Mouse (Mus musculus) left cerebral cortex, postnatal 10 days (tissue): ENCODE results near the gene Chchd6. TPM values are rescaled to one million over a fixed set of nuclear protein-coding genes. Genes with fewer than 3 reads are reported as not detected.

Experiments
- DNase-seq, 2 experiments: peaks; one replicate each; pipeline ENCODE4 v3.0.0; 2021 to 2022; ENCODE audit warnings: low spot score in 2 of 2, mixed read lengths in 1 of 2; ENCODE audit errors: extremely low spot score in 1 of 2
- intact Hi-C: fragments of 180-260 bp; cut with DNase I; formaldehyde crosslinking; loops from one replicate; pipeline ENCODE4 v1.15.1; 2025
- total RNA-seq, 2 experiments: library from RNA; stranded (reverse); gene quantifications; 2 replicates each; pipeline ENCODE4 v1.2.3; 2021

Chchd6 gene
- total RNA-seq, 2 experiments from 2014 or later: 82.4 to 85.6 TPM

DNA sequence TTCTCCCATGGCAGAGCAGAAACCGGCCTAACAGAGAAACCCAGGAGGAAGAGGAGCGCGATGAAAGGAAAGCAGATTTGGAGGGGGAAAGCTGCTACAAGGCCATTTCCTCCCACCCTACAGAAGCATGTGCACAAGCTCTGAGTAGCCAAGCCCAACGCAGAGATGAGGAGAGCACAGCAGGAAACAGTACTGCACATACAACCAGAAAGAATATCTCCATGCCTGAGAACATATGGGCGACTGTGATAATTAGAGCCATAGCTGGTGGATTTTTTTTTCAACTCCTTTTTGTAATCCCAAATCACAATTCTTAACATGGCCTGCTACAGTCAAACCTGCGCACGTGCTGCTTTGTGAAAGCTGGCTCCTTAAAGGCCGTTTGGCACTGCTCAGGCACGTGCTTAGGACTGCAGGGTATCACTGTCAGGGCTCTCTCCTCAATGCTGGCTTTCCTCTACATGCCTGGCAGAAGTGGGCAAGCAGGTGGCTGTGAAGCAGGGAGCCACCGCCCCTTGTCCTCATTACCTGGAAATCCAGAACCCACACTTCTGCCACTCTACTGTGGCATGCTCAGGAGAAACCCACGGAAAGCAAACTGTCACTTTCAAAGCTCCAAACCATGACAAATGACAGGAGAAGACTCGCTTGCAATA is 129.3 kb downstream of the Chchd6 start:
- intact Hi-C loops: loop anchor here (5.0 to 10.0 kb wide), 2 partner anchors 104 to 531 kb away; partner anchors contain the start of gene Plxna1

DNA sequence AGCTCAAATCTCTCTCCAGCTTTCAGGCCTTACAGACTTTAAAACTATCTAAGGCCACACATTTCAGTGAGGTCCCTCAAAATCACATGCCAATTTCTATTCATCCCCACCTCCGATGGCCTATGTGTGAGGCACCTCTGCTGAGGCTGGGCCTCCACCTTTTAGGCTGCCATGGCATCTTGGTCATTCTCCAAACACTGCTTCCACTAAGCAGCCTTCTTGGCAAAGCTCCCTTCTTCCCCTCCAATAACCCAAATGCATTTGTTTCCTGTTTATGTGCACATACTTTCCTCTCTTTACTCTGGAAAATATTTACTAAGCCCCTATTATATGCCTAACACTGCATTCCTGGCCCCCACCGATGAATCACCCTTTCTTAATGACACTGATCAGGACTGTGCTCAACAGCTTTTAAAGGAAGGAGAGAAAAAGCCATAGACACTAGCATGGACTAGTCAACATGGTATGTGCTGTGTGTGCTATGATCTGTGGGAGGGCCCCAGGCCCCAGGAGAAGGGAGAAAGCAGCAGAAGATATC is 133.2 kb downstream of the Chchd6 start:
- no peak for DNase-seq
- intact Hi-C loops: loop anchor here (10.0 kb wide), 1 partner anchor 527 kb away; no protein-coding TSS in a partner anchor

More for the DNA sequence above, 129.3 kb downstream of the Chchd6 start:
- DNase-seq: no peak

DNA sequence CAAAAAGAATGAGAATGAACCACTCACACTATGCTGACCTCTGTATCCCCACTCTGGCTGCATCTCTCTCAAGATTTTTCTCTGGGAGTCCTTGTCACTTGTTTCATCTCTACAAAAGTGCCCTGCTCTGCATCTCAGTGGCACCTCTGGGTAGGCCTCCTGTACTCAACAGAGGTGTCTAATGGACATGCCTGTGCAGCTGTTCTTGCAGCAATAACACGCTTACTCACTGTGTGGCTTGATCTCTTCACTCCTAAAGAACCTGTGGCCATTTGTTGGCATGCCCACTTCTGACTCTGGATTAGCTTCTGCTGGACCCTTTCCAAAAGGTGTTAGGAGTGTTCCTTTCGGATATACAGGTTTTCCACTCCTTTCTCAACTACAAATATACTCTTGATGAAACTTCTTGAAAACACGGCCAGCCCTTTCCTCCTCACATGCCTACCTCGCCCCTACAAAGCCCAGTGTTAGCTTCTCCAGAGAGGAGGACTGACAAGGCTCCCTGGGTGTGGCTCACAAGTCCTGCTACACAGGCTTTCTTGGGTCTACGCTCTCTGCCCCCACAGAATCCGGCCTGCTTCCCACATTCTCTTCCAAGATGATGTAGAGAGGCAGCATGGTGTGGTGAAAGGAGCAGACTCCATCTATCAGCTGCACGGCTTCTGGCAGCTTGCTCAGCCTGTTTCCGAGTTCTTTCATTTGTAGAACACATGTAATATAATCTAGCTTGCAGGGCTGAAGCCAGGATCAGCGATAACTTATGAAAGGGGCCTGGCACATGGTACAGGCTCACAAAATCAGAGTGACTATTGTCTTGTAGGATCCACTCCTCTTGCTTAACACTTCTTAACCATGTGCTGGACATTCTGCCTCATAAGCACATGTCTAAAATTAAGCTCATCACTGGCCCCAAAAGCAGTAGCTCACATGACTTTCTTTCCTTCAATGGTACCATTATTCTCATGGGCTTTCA is 133.9 kb downstream of the Chchd6 start:
- no peak for DNase-seq
- intact Hi-C loops: loop anchor here (10.0 kb wide), 1 partner anchor 527 kb away; no protein-coding TSS in a partner anchor

DNA sequence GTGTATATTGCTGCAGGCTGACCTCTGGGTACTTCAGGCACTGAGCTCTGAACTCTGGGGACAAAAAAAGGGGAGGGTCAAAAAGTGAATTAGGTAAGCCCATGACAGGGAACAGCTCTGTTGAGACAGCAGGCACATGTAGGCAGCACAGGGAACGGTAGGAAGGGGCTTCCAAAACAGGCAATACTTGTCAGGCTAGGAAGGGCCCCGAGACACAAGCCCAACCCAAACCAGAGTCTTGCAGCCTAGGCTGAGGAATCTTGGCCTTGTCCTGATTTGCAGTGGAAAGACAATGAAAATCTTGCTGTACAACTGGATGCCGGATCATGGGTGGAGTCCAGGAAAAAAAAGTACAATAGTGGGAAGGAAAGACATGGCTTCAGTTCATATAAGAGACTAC is 135.8 kb downstream of the Chchd6 start:
- intact Hi-C loops: loop anchor here (10.0 kb wide), 1 partner anchor 525 kb away; no protein-coding TSS in a partner anchor
- no peak for DNase-seq

DNA sequence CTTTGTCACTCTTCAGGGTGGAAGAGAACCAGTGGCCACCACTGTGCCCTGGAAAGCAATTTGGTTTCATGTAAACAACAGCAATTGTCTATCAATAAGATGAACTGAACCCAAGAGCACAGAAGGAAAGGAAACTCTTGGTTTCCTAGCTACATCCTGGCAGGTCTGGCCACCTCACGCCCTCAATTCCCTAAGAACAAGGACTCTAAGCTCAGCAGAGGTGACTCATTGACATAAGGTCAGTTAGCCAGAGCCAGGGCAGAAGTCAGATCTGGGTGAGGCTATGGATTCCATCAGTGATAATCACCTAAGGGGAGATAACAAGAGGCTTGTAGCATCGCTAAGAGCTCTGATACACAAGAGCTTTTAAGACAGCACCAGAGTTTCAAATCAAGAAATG is 137.9 kb downstream of the Chchd6 start:
- intact Hi-C loops: no loop called here
- DNase-seq: no peak

DNA sequence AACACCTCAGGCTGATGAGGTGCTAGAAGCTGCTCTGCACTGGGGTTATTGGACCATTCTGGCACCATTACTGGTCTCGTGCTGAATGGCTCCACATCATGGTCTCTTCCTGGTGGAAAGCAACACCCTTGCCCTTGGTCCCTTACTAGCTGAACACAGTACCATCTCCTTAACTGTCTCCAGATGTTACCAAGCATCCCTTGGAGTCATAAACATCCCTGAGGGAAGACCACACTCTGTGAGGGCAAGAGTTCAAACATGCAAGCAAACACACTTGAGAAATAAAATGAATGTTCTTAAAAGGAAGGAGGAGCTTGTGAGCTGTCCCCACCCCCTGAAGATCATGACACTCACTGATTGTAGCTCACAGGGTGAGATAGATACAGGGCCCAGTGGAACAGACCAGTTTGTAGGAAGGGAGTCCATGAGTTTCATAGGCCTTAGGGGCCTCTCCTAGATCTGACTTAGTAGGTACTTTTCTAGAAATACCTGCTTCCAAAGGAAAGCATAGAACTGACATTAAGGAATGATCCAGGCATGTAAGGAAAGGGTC is 139.0 kb downstream of the Chchd6 start:
- no peak for DNase-seq
- intact Hi-C loops: no loop called here

DNA sequence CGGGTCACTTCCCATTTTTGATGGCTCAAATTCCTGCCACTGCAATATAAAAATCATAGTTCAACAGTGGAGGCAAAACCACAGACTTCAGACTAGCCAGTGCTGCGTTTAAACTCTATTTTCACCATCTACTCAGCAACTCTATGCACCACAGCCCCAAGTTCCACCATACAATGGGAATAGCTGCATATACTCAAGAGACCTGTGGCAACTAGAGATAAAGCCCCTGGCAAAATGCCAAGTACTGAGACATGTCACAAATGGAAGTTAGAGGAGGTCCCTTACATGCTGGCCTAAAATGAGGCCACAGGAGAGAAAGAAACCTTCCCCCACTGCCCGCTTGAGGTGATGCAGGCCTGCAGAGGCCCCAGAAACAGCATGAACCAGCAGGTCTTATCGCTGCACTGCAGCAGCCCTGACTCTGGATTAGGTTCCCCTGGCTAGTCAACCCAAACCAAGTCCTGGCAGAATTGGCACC is 139.9 kb downstream of the Chchd6 start:
- intact Hi-C loops: no loop called here
- DNase-seq: no peak

DNA sequence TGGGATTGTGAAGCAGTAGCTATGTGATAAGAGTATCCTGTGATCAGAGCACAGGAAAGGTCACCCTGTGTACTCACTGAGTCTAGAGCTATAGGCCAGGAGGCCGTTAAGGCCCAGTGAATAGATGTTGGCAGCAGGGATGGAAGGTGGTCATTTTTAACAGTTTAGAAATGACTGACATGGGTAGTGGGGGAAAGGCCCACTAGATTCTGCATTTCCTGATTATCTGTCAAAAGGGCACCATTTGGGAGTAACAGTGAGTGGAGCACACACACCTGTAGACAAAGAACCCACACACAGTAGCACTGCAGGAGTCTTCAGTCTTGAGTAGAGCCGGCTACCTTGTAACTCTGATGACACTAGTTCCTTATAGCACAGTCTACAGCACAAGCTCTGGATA is 141.0 kb downstream of the Chchd6 start:
- DNase-seq: no peak
- intact Hi-C loops: no loop called here

DNA sequence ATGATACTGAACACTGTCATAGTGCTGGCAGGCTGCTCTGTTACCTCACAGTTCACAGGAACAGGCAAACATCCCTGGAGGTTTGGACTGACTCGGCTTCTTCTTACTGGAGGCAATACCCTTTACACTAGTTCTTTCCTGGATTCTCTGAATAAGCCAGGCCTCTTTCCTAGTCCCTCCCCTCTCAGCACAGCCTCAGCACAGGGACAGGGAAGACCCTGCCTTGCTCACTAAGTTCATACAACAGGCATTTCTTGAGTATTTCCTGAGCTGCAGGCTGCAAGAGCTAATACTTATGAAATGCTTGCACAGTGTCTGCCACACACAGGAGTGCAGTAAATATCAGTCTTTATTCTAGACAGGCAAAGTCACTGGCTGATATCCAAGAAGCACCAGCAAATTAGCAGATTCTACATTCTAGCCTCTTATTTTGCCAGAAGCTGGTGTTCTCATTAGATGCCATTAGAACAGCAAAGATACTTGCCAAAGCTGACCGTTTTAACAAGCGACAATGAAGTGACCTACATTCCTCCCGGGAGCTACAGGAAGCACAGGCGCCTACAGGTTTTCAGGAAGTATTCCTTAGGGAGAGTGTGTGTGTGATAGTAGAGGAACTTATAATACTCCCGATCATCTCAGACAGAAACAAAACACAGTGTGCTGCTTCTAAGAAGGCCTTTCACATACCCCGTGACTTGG is 142.3 kb downstream of the Chchd6 start:
- intact Hi-C loops: no loop called here

DNA sequence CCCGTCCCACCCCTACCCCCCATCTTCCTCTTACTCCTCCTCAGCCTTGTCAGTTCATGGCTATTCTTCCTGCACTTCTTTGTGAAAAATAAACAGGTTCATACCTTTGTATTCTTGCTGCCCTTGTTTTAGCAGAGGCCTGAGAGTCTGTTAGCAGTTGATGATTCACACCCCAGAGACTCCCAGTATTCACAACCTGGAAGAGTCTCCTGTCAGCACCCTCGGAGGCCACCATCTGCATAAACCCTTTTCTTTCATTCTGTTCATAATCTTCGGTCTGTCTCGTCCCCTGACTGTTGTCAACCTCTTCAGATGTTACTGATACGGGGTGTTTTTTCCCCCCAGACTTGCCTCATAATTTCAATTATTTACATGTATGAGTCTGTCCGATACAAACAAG is 143.1 kb downstream of the Chchd6 start:
- intact Hi-C loops: no loop called here
- no peak for DNase-seq

More for the DNA sequence above, 142.3 kb downstream of the Chchd6 start:
- DNase-seq: peak in 1 of 2 experiments; percentile 44

DNA sequence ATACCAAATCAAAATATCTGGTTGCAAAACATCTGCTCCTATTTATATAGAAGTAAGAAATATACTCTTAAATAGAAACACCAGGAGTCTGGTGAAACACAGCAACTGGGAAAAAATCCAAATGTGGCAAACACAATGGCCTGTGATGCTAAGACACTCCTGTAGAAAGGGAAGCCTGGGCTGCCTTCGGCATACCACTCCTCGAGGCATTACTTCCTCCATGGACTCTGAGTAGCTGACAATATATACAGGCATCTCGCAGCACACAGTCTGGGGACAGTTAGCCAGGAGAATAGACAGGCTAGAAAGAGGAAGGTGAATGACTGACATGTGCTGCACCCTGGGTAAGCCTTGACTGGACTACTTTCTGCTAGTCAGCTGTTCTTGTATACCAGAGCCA is 146.7 kb downstream of the Chchd6 start:
- DNase-seq: no peak
- intact Hi-C loops: no loop called here

DNA sequence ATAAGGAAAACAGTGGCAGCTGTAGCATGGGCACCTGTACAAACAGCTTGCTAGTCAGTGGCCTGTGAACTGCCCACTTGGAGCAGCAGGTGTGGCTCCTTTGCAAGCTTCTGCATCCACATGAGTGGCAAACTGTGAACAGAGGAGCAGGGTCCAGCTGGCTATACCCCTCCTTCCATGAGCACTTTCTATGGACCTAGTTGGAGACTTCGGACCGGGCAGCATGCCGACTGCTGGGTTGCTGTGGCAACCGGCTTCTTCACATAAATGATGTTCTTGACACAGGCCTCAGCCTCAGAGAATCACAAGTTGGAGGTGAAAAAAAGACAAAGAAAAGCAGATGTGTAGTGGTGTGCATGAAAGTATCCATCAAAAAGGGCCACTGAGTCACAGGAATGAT is 154.8 kb downstream of the Chchd6 start:
- intact Hi-C loops: no loop called here
- no peak for DNase-seq

DNA sequence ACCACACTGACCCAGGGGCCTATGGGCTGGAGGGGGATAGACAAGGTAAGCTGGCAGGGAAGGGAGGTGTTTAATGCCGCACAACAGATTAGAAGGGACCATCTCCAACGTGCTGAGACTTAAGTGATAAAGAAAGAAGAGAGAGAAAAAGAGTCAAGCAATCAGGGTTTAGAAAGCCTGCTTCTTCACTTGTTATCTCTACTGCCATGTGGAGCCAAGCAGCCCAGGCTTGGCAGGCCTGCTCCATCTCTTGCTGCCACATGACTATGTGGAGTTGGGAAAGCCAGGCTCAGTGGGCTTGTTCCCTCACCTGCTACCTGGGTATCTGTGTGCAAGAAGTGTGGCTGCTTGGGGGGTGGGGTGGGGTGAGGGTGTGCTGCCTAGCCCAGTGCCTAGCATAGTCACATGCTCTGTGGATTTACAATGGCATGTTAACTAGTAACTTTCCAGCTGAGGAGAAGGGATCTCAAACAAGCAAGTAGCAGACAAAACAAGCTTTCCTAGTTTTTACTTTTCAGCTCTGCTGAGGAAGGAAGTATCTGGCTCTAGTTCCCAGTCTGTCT is 163.5 kb downstream of the Chchd6 start:
- intact Hi-C loops: no loop called here

DNA sequence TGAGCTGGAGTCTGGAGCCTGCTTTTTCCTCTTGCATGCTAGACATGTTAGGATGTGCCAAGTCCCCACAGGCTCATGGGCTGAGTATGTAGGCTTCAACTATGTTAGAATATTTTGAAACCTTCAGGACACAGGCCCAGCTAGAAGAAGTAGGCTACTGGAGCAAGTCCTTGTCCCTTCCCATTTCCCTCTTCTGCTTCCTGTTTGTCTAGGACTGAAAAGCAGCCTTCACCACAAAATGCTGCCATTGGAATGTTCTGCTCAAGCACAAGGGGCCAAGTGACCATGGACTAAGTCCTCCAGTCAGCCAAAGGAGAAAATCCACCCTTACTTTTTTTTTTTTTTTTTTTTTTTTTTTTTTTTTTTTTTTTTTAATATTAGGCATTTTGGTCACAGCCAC is 164.7 kb downstream of the Chchd6 start:
- intact Hi-C loops: no loop called here
- no peak for DNase-seq

More for the DNA sequence above, 163.5 kb downstream of the Chchd6 start:
- DNase-seq: no peak

DNA sequence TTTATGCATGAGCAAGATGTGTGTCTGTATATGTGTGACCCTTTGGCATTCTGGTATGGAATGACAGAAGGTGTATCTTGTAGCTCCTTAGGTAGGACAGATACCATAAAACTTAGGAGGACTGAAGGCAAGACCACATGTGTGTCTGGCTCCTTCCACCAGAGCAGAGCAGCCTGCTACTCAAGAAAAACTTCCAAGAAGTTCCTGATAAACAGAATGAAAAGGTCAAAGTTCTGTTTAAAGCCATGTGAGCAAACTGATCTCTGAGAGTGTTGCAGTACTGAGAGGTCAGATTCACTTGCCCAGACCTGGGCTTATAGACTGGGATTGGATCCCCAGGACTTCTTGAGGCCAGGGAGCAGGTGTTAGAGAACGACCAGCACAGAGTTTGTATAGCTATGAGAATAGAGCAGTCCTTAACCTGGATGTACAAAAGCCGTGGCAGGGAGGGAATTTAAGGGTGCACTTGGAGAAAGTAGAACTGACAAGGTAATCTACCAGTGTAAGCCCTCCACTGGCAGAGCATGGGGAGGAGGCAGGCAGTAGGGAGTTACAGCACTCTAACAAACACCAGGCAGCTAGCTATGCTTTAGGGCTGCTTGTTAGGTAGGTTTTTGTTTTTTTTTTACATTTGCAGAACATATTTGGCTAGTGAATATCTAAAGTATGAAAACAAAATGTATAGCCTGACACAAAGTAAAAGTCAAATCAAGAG is 166.6 kb downstream of the Chchd6 start:
- no peak for DNase-seq

DNA sequence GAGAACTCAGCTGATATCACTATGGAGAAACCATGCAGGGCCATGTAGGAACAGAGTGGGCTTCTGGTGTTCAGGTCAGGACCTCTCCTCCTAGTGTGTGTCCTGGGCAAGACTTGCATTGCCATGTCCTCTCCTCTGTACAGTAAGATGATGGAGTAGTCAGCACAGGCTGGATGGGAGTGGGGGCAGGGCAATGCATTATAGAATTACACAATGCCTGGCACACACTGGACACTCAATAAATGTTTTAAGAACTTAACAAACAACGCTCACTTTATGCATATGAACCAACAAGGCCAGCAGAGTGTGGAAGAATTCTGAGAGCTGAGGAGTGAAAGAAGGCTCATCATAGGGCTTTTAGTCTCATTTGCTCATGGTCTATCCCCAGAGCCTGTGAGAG is 171.0 kb downstream of the Chchd6 start:
- intact Hi-C loops: no loop called here
- DNase-seq: no peak

More for the DNA sequence above, 166.6 kb downstream of the Chchd6 start:
- intact Hi-C loops: no loop called here

DNA sequence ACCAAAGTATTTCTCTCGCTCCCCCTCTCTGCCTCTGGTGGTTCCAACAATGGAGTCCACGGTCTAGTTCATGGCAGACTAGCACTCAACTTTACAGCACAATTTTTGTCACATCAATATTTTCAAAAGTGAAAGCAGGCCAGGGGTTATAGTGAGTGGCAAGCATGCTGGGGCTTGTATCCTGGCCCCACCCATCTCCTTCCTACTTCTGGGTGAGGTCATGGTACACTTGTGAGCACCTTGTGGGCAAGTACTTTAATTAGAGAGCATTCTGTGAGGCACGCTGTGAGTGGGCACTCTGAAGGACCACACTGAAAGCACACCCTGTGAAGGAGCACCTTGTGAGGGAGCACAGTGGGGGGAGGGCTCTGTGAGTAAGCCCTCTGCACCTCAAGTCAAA is 172.8 kb downstream of the Chchd6 start:
- no peak for DNase-seq
- intact Hi-C loops: no loop called here

DNA sequence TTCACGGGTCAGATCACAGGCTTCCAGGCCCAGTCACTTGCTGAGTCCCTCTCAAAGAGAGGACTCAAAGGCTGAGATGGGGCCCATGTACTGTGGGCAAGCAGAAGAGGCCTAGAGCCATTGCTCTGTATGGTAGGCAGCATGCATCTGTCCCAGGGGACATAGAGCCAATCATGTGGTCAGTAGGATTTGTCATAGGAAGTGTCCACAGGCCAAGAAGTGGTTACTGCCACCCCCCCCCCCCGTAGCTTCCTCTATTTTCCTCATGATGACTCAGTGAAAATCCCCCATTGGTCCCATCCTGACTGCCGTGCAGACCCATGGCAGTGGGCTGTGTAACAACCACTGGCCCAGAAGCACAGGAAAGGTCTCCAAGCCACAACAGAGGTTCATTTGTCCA is 173.5 kb downstream of the Chchd6 start:
- intact Hi-C loops: no loop called here
- DNase-seq: no peak
